8 mouse cellular contexts compared by ENCODE assay signal in genomic region chr12:108529214-108529613, GRCm38 (mm10). TPM values are rescaled to one million over a fixed set of nuclear protein-coding genes. Genes with fewer than 3 reads are reported as not detected.
DNase-seq lines count a peak whose midpoint lies in the region; ATAC-seq and TF ChIP-seq lines count a peak whose summit lies in the region.
"Had no signal": no experiment of that assay in that cellular context is flagged by ENCODE, and none has a peak within 500 bp of the region (broad histone marks: within the 10 kb centered on the region; RNA-seq: fewer than 3 reads in every experiment).

No protein-coding gene starts in this region.

- H3K9ac ChIP-seq in neural tube, embryonic 15.5 days (replicated peaks) = no peak overlapping the region
- no peak overlapping the region for H3K9ac ChIP-seq in kidney, postnatal 0 days (ENCODE audit: low read depth, low read length)
- H3K9ac ChIP-seq: heart, embryonic 13.5 days had no signal

- H3K4me3 ChIP-seq in neural tube, embryonic 15.5 days (replicated peaks) = no peak overlapping the region
- H3K4me3 ChIP-seq in kidney, postnatal 0 days (replicated peaks; ENCODE audit: low read depth, low read length) = no peak overlapping the region
- H3K4me3 ChIP-seq: heart, embryonic 13.5 days had no signal

- WGBS in neural tube, embryonic 15.5 days = 54% methylated on average over 8 of the region's 8 CpGs
- 47% methylated on average over 8 of the region's 8 CpGs for WGBS in kidney, postnatal 0 days

- TF ChIP-seq CTCF in kidney, postnatal 0 days (IDR thresholded peaks at IDR 0.05; ENCODE audit: low read depth) = peak; percentile 79

- H3K9me3 ChIP-seq in neural tube, embryonic 15.5 days (replicated peaks) = no peaks in the 10 kb centered on the region
- no peaks in the 10 kb centered on the region for H3K9me3 ChIP-seq in kidney, postnatal 0 days (replicated peaks; ENCODE audit: low read length)
- H3K9me3 ChIP-seq: heart, embryonic 13.5 days had no signal

- H3K27me3 ChIP-seq in neural tube, embryonic 15.5 days (replicated peaks) = no peaks in the 10 kb centered on the region
- H3K27me3 ChIP-seq in kidney, postnatal 0 days (ENCODE audit: insufficient read depth, low read length) = no peaks in the 10 kb centered on the region
- H3K27me3 ChIP-seq: heart, embryonic 13.5 days had no signal

- H3K4me1 ChIP-seq in neural tube, embryonic 15.5 days = 0 out of 2 replicates have a peak, but pooled peaks cover 7% of the 10 kb centered on the region
- H3K4me1 ChIP-seq in kidney, postnatal 0 days (replicated peaks; ENCODE audit: insufficient read depth, low read length) = no peaks in the 10 kb centered on the region
- H3K4me1 ChIP-seq: heart, embryonic 13.5 days had no signal

- ATAC-seq in neural tube, embryonic 15.5 days (ENCODE audit: low FRiP score) = no peak
- ATAC-seq in kidney, postnatal 0 days (replicated peaks; ENCODE audit: low FRiP score, low read depth) = no peak; the same call in 1 of the 2 replicates

- peaks cover 15% of the 10 kb centered on the region for H3K36me3 ChIP-seq in neural tube, embryonic 15.5 days
- H3K36me3 ChIP-seq in kidney, postnatal 0 days (ENCODE audit: insufficient read depth, low read length) = 0 out of 2 replicates have a peak, but pooled peaks cover 11% of the 10 kb centered on the region

- peak; percentile 71 for DNase-seq in neural tube, embryonic 10.5 days (ENCODE audit: extremely low spot score, low spot score)
- DNase-seq in ZHBTc4 (ENCODE audit: low read depth, low spot score) = peak; percentile 89
- peak; percentile 73 for DNase-seq in embryo, embryonic 9.5 days (ENCODE audit: extremely low spot score)
- DNase-seq in kidney, postnatal 0 days (ENCODE audit: low spot score) = peak; percentile 69
- peak; percentile 50 for DNase-seq in lung, postnatal 14 days
- DNase-seq in telencephalon, adult 2 months (ENCODE audit: low read depth, low spot score) = peak; percentile 62

- no peak overlapping the region for H3K27ac ChIP-seq in neural tube, embryonic 15.5 days (replicated peaks)
- H3K27ac ChIP-seq in kidney, postnatal 0 days = no peak overlapping the region
- H3K27ac ChIP-seq: heart, embryonic 13.5 days had no signal

- H3K4me2 ChIP-seq in neural tube, embryonic 15.5 days = no peak overlapping the region
- no peak overlapping the region for H3K4me2 ChIP-seq in kidney, postnatal 0 days (ENCODE audit: low read length)
- H3K4me2 ChIP-seq: heart, embryonic 13.5 days had no signal

RNA-seq across cellular contexts. Expression of gene Evl, which starts 25.3 kb away (rescaled TPM):
- 188 and 226 TPM in 2 replicates for polyA plus RNA-seq in neural tube, embryonic 15.5 days (2015; fragmentation: Nextera tagmentation; extraction: Ambion mirVana)
- 46.5 and 52.6 TPM in 2 replicates for polyA plus RNA-seq in kidney, postnatal 0 days (2015; fragmentation: Nextera tagmentation; extraction: Ambion mirVana)
